Mouse (Mus musculus): ENCODE data around the gene Ttk.
A peak's percentile ranks its signal among the peaks of the same experiment; 100 is the strongest.

Gene Ttk

GRCm38 (mm10) chr9:83893767-83894330, 59.4 kb downstream of the Ttk start:
- no peak for DNase-seq (ENCODE audit: low read depth, low spot score)

- DNase-seq (ENCODE audit: low read depth, low spot score) = no peak
Measured at GRCm38 (mm10) chr9:83902086-83902485, 67.6 kb downstream of the Ttk start.

- DNase-seq (ENCODE audit: low read depth, low spot score) = no peak
Measured at GRCm38 (mm10) chr9:83905820-83906219, 71.3 kb downstream of the Ttk start.

GRCm38 (mm10) chr9:83907017-83907416, 72.5 kb downstream of the Ttk start:
- no peak for DNase-seq (ENCODE audit: low read depth, low spot score)

GRCm38 (mm10) chr9:83909836-83910235, 75.3 kb downstream of the Ttk start:
- DNase-seq (ENCODE audit: low read depth, low spot score) = no peak

GRCm38 (mm10) chr9:83910926-83911325, 76.4 kb downstream of the Ttk start:
- DNase-seq (ENCODE audit: low read depth, low spot score) = peak; percentile 56

Measured in retina, postnatal 7 days (tissue).